Mouse (Mus musculus) neural tube, embryonic 12.5 days (tissue): Measurements from ENCODE around the gene Fzd10. TPM values are rescaled to one million over a fixed set of nuclear protein-coding genes. Genes with fewer than 3 reads are reported as not detected.

ENCODE experiments used
- ATAC-seq: fragments of 200-750 bp; cut with Nextera tagmentation; 2 replicates; pipeline ENCODE4 v1.8.0; 2017; ENCODE audit warnings: low read depth, mild to moderate bottlenecking, moderate TSS enrichment, moderate library complexity; ENCODE audit not compliant: low FRiP score
- H3K27ac ChIP-seq: fragments of 300-500 bp; sonication (generic); 2 replicates; pipeline ENCODE4 v1.5.1; 2016
- H3K27me3 ChIP-seq: fragments of 300-500 bp; sonication (generic); replicated peaks from 2 replicates; pipeline ENCODE4 v1.6.1; 2016; ENCODE audit warnings: mild to moderate bottlenecking
- H3K36me3 ChIP-seq: fragments of 300-500 bp; sonication (generic); 2 replicates; pipeline ENCODE4 v1.6.1; 2016; ENCODE audit warnings: mild to moderate bottlenecking
- H3K4me1 ChIP-seq: fragments of 300-500 bp; sonication (generic); 2 replicates; pipeline ENCODE4 v1.6.1; 2016
- H3K4me2 ChIP-seq: fragments of 300-500 bp; sonication (generic); replicated peaks from 2 replicates; pipeline ENCODE4 v1.6.1; 2016; ENCODE audit warnings: mild to moderate bottlenecking
- H3K4me3 ChIP-seq: fragments of 300-500 bp; sonication (generic); 2 replicates; pipeline ENCODE4 v1.5.1; 2016
- H3K9ac ChIP-seq: fragments of 300-500 bp; sonication (generic); 2 replicates; pipeline ENCODE4 v1.6.1; 2016; ENCODE audit warnings: mild to moderate bottlenecking
- H3K9me3 ChIP-seq: fragments of 300-500 bp; sonication (generic); 2 replicates; pipeline ENCODE4 v1.6.1; 2016; ENCODE audit warnings: mild to moderate bottlenecking
- WGBS: fragments of 180-500 bp; shearing (Covaris S2); methylation state at CpG from one replicate; pipeline ENCODE4 v1.1.7; 2016; 5-methylcytosine and 5-hydroxymethylcytosine counted together
- polyA plus RNA-seq: library from polyadenylated mRNA; unstranded; fragments of >200 nt; fragmentation: Nextera tagmentation; extraction: Ambion mirVana; gene quantifications from 2 replicates; pipeline ENCODE4 v1.2.1, GENCODE M21; 2016

Gene Fzd10
- polyA plus RNA-seq, 1 experiment from 2014 or later: 20.4 TPM

- peaks cover 45% of the 10 kb centered on the region for H3K4me1 ChIP-seq
- no peaks in the 10 kb centered on the region for H3K9me3 ChIP-seq
- no peak overlapping the region for H3K9ac ChIP-seq
- WGBS: 3% methylated on average over 14 of the region's 14 CpGs
- no peak for ATAC-seq
- no peak overlapping the region for H3K27ac ChIP-seq
- no peak overlapping the region for H3K4me3 ChIP-seq
- no peaks in the 10 kb centered on the region for H3K36me3 ChIP-seq
- H3K27me3 ChIP-seq: no peaks in the 10 kb centered on the region
- peak overlapping the region; percentile 45 for H3K4me2 ChIP-seq
Observed at GRCm38 (mm10) chr5:128606596-128606995, 6.0 kb downstream of the Fzd10 start.

- Histone ChIP-seq H3K4me1 (peaks cover 22% of the 10 kb centered on the region), H3K27me3 (no peaks in the 10 kb centered on the region)
Observed at GRCm38 (mm10) chr5:128609091-128609490, 8.4 kb downstream of the Fzd10 start.

GRCm38 (mm10) chr5:128617621-128618020 lies 17.0 kb downstream of the Fzd10 start:
- Histone ChIP-seq H3K9me3 (no peaks in the 10 kb centered on the region), H3K36me3 (no peaks in the 10 kb centered on the region), H3K4me3 (no peak overlapping the region), H3K4me2 (peak overlapping the region; percentile 40), H3K4me1 (peaks cover 31% of the 10 kb centered on the region), H3K9ac (no peak overlapping the region), H3K27ac (no peak overlapping the region), H3K27me3 (no peaks in the 10 kb centered on the region)
- no peak for ATAC-seq
- 9% methylated on average over 9 of the region's 9 CpGs for WGBS

More at GRCm38 (mm10) chr5:128609091-128609490, 8.4 kb downstream of the Fzd10 start:
- 92% methylated on average over 7 of the region's 7 CpGs for WGBS
- no peaks in the 10 kb centered on the region for H3K9me3 ChIP-seq
- no peak for ATAC-seq
- no peak overlapping the region for H3K27ac ChIP-seq
- no peak overlapping the region for H3K4me3 ChIP-seq
- no peaks in the 10 kb centered on the region for H3K36me3 ChIP-seq
- no peak overlapping the region for H3K9ac ChIP-seq
- no peak overlapping the region for H3K4me2 ChIP-seq

GRCm38 (mm10) chr5:128619987-128620386 lies 19.3 kb downstream of the Fzd10 start:
- Histone ChIP-seq H3K4me3 (no peak overlapping the region), H3K9ac (no peak overlapping the region), H3K4me1 (peaks cover 31% of the 10 kb centered on the region), H3K27ac (no peak overlapping the region), H3K9me3 (no peaks in the 10 kb centered on the region), H3K4me2 (peak overlapping the region; percentile 22; the same call in 1 of the 2 replicates), H3K27me3 (no peaks in the 10 kb centered on the region), H3K36me3 (no peaks in the 10 kb centered on the region)
- WGBS: 17% methylated on average over 8 of the region's 8 CpGs
- ATAC-seq: no peak

GRCm38 (mm10) chr5:128620408-128620807 lies 19.8 kb downstream of the Fzd10 start:
- Histone ChIP-seq H3K27me3 (no peaks in the 10 kb centered on the region), H3K36me3 (no peaks in the 10 kb centered on the region), H3K9ac (no peak overlapping the region), H3K9me3 (no peaks in the 10 kb centered on the region), H3K4me2 (peak overlapping the region; percentile 22), H3K27ac (no peak overlapping the region), H3K4me1 (peaks cover 31% of the 10 kb centered on the region), H3K4me3 (no peak overlapping the region)
- ATAC-seq: no peak
- WGBS: 3% methylated on average over 9 of the region's 9 CpGs

- H3K9ac ChIP-seq: no peak overlapping the region
- no peaks in the 10 kb centered on the region for H3K27me3 ChIP-seq
- no peaks in the 10 kb centered on the region; the same call in 1 of the 2 replicates for H3K4me1 ChIP-seq
- no peak overlapping the region for H3K27ac ChIP-seq
- H3K9me3 ChIP-seq: no peaks in the 10 kb centered on the region
- H3K4me2 ChIP-seq: no peak overlapping the region
- H3K4me3 ChIP-seq: no peak overlapping the region
- H3K36me3 ChIP-seq: no peaks in the 10 kb centered on the region
- ATAC-seq: no peak
- 48% methylated on average over 5 of the region's 5 CpGs for WGBS
Observed at GRCm38 (mm10) chr5:128627763-128628162, 27.1 kb downstream of the Fzd10 start.

- Histone ChIP-seq H3K4me3 (no peak overlapping the region), H3K27ac (no peak overlapping the region), H3K4me1 (no peaks in the 10 kb centered on the region), H3K36me3 (no peaks in the 10 kb centered on the region), H3K4me2 (no peak overlapping the region), H3K9me3 (no peaks in the 10 kb centered on the region), H3K27me3 (no peaks in the 10 kb centered on the region), H3K9ac (no peak overlapping the region)
- 93% methylated on average over 9 of the region's 9 CpGs for WGBS
- no peak for ATAC-seq
Observed at GRCm38 (mm10) chr5:128636648-128637047, 36.0 kb downstream of the Fzd10 start.

GRCm38 (mm10) chr5:128637071-128638015 lies 36.7 kb downstream of the Fzd10 start:
- WGBS: 89% methylated on average over 26 of the region's 26 CpGs
- H3K4me1 ChIP-seq: no peaks in the 10 kb centered on the region
- ATAC-seq: no peak

GRCm38 (mm10) chr5:128638716-128639115 lies 38.1 kb downstream of the Fzd10 start:
- H3K27me3 ChIP-seq: no peaks in the 10 kb centered on the region
- no peak overlapping the region for H3K9ac ChIP-seq
- H3K36me3 ChIP-seq: no peaks in the 10 kb centered on the region
- ATAC-seq: no peak
- no peaks in the 10 kb centered on the region for H3K9me3 ChIP-seq
- no peak overlapping the region for H3K4me2 ChIP-seq
- 59% methylated on average over 9 of the region's 9 CpGs for WGBS
- H3K4me3 ChIP-seq: no peak overlapping the region
- H3K27ac ChIP-seq: no peak overlapping the region
- no peaks in the 10 kb centered on the region for H3K4me1 ChIP-seq

More at GRCm38 (mm10) chr5:128637071-128638015, 36.7 kb downstream of the Fzd10 start:
- Histone ChIP-seq H3K27me3 (no peaks in the 10 kb centered on the region), H3K27ac (no peak overlapping the region), H3K4me2 (no peak overlapping the region), H3K9me3 (no peaks in the 10 kb centered on the region), H3K9ac (no peak overlapping the region), H3K4me3 (no peak overlapping the region), H3K36me3 (no peaks in the 10 kb centered on the region)

GRCm38 (mm10) chr5:128643065-128643464 lies 42.4 kb downstream of the Fzd10 start:
- no peak for ATAC-seq
- no peak overlapping the region for H3K27ac ChIP-seq
- H3K27me3 ChIP-seq: no peaks in the 10 kb centered on the region
- H3K4me3 ChIP-seq: no peak overlapping the region
- no peak overlapping the region for H3K4me2 ChIP-seq
- H3K9ac ChIP-seq: no peak overlapping the region
- no peaks in the 10 kb centered on the region for H3K9me3 ChIP-seq
- H3K4me1 ChIP-seq: no peaks in the 10 kb centered on the region
- H3K36me3 ChIP-seq: no peaks in the 10 kb centered on the region
- WGBS: 84% methylated on average over 4 of the region's 4 CpGs

- ATAC-seq: no peak
- Histone ChIP-seq H3K9me3 (no peaks in the 10 kb centered on the region), H3K9ac (no peak overlapping the region), H3K4me1 (no peaks in the 10 kb centered on the region), H3K27ac (no peak overlapping the region), H3K36me3 (no peaks in the 10 kb centered on the region), H3K4me2 (no peak overlapping the region), H3K27me3 (no peaks in the 10 kb centered on the region), H3K4me3 (no peak overlapping the region)
- WGBS: 68% methylated on average over 8 of the region's 8 CpGs
Observed at GRCm38 (mm10) chr5:128645720-128646119, 45.1 kb downstream of the Fzd10 start.

GRCm38 (mm10) chr5:128646286-128646685 lies 45.6 kb downstream of the Fzd10 start:
- no peaks in the 10 kb centered on the region for H3K4me1 ChIP-seq
- no peaks in the 10 kb centered on the region for H3K27me3 ChIP-seq
- no peak overlapping the region for H3K4me2 ChIP-seq
- H3K9ac ChIP-seq: no peak overlapping the region
- no peaks in the 10 kb centered on the region for H3K9me3 ChIP-seq
- WGBS: 83% methylated on average over 5 of the region's 5 CpGs
- H3K27ac ChIP-seq: no peak overlapping the region
- ATAC-seq: no peak
- H3K4me3 ChIP-seq: no peak overlapping the region
- H3K36me3 ChIP-seq: no peaks in the 10 kb centered on the region
